Mouse (Mus musculus): ENCODE data around the gene Galk2. TPM values are rescaled to one million over a fixed set of nuclear protein-coding genes. Genes with fewer than 3 reads are reported as not detected.

Gene Galk2
- 26.0 and 28.0 TPM in 2 replicates for polyA plus RNA-seq (2016; fragmentation: Nextera tagmentation; extraction: Ambion mirVana)

DNA sequence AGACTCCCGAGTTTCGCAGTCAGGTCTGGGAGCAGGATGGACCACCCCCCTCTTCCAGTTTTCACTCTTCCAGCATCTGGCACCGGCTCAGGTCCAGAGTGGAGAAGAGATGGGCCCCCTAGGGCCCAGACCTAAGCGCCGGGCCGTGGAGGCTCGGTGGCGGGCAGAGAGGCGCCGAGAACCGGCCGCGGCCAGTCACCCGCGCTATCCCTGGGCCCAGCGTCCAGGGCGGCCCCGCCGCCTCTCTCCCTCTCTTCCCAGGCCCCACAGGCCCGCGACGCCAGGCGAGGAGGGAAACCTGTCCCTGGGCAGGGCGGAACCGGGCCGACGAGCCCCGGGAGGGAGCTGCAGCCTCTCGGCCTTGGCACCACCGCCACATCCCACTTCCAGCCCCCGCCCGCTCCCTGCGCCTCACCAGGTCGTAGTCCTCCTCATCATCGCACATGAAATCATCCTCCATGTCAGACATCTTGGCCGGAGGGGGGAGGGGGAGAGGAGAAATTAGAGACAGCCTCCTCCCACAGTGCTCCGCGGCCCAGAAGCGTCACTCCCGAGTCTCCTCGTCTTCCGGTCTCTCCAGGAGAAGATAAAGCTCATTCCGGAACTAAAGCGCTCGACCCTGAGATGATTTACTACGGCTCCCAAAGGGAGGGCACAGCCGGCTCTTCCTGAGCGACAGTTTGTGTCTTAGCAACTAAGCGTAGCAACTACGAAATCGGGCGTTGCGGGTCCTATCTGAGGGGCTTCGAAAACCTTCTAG lies at the start of gene Galk2, which contains the start of gene Cops2:
Galk2 (plus strand) TSS at position 589 of the 760 bp plus-strand sequence.
Cops2 (minus strand) TSS at position 619 of the 760 bp plus-strand sequence.
- peak; percentile 98 for ATAC-seq (ENCODE audit: low FRiP score)
- Histone ChIP-seq H3K9me3 (no peaks in the 10 kb centered on the region), H3K27ac (peak within 1 kb of the TSS; percentile 86), H3K4me1 (peaks cover 8% of the 10 kb centered on the region; the same call in 1 of the 2 replicates), H3K4me2 (peak within 1 kb of the TSS; percentile 67), H3K9ac (peak within 1 kb of the TSS; percentile 99), H3K4me3 (replicated peaks) (peak within 1 kb of the TSS; percentile 100), H3K36me3 (replicated peaks) (no peaks in the 10 kb centered on the region), H3K27me3 (no peaks in the 10 kb centered on the region)
- WGBS, result under 1% methylated on average over 47 of the region's 54 CpGs

DNA sequence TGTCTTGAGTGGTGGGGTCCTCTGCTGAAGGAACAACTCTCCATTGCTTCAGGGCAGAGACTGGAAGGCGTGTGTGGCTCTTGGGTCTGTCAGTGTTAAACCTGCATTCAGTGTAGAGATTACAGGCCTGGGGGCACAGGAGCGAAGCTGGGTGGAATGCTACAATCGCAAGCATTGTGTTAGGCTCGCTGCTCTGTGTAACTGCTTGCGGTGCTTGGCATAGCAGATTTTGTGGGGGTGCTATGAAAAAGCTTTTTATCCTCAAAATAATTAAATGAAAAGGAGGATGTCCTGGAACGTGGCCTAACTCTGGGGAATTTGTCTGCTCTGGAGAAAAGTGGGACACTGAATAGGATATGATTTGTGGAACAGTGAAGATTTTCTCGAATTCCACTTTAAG lies 49.4 kb upstream of the Galk2 start:
- H3K9me3 ChIP-seq, result no peaks in the 10 kb centered on the region
- no peaks in the 10 kb centered on the region for H3K36me3 ChIP-seq (replicated peaks)
- no peaks in the 10 kb centered on the region for H3K27me3 ChIP-seq
- ATAC-seq (ENCODE audit: low FRiP score), result no peak
- no peaks in the 10 kb centered on the region for H3K4me1 ChIP-seq
- no peak overlapping the region for H3K27ac ChIP-seq
- H3K4me3 ChIP-seq (replicated peaks), result no peak overlapping the region
- WGBS, result 61% methylated on average over 7 of the region's 7 CpGs
- H3K9ac ChIP-seq, result no peak overlapping the region
- H3K4me2 ChIP-seq, result no peak overlapping the region

DNA sequence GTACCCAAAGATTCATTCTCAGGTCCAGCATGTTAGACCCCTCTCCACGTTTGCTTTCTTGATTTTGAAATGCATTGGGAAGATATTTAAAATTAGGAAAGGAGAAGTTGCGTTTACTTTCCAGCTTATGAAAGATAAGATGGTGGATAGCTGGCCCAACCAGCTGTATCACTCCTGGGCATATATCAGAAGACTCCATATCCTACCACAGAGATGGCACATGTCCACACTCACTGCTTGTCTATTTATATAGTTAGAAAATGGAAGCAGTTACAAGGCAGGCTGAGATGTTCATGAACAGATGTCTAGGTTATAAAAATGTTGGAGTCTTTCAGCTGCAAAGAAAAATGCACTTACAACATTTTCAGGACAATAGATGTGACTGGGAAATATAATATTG lies 47.6 kb upstream of the Galk2 start:
- Histone ChIP-seq H3K9me3 (no peaks in the 10 kb centered on the region), H3K4me3 (replicated peaks) (no peak overlapping the region), H3K36me3 (replicated peaks) (no peaks in the 10 kb centered on the region), H3K27me3 (no peaks in the 10 kb centered on the region), H3K9ac (no peak overlapping the region), H3K4me1 (no peaks in the 10 kb centered on the region), H3K27ac (no peak overlapping the region), H3K4me2 (no peak overlapping the region)
- ATAC-seq (ENCODE audit: low FRiP score), result no peak
- 85% methylated on average over 2 of the region's 2 CpGs for WGBS

DNA sequence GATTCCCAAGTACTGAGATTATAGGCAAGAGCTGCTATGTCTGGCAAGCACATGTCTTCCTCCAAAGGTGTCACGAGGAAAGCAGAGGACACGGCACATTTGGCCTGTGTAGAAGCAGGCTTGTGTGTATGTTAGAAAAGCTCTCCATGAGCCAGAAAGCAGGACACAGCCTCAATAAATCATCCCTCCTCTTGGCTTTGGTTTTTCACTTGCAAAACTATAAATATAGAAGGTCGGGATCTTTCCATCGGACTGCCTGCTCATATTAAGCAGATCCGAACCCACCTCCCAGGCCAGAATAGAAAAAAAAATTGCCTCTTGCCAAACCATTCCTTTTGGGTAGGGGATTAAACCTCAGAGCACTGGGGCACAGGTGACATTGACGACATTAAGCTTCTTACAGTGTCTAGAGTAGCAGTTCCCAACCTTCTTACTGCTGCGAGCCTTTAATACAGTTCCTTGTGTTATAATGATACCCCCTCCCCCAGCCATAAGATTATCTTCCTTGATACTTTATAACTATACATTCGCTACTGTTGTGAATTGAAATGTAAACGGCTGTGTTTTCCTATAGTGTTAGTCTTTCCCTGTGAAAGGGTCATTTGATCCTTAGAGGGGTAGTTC lies 44.8 kb upstream of the Galk2 start:
- H3K4me1 ChIP-seq, result no peaks in the 10 kb centered on the region
- H3K9ac ChIP-seq, result no peak overlapping the region
- no peak overlapping the region for H3K4me2 ChIP-seq
- no peaks in the 10 kb centered on the region for H3K27me3 ChIP-seq
- no peaks in the 10 kb centered on the region for H3K9me3 ChIP-seq
- no peak overlapping the region for H3K27ac ChIP-seq
- no peak overlapping the region for H3K4me3 ChIP-seq (replicated peaks)
- H3K36me3 ChIP-seq (replicated peaks), result no peaks in the 10 kb centered on the region
- WGBS, result 76% methylated on average over 9 of the region's 9 CpGs
- no peak for ATAC-seq (ENCODE audit: low FRiP score)

DNA sequence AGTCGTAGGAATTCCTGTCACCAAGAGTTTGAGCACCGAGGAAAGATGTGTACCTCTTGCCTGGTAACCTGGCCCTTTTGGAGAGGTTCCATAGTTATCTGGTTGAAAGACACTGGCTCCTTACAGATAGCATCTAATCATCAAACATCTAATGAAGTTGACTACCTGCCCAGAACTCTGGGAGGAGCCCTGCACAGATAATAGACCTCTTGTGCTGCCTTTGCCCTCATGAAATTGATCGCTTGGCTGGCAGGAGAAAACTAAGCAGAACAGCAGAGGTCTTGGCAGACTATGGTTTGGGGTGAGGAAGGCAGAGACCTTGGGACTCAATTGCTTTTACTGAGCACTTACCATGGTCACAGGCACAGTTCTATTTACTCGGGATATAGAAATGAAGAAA lies 38.5 kb upstream of the Galk2 start:
- H3K9me3 ChIP-seq, result no peaks in the 10 kb centered on the region
- no peak overlapping the region for H3K4me3 ChIP-seq (replicated peaks)
- H3K9ac ChIP-seq, result no peak overlapping the region
- no peaks in the 10 kb centered on the region; the same call in 1 of the 2 replicates for H3K4me1 ChIP-seq
- H3K36me3 ChIP-seq (replicated peaks), result no peaks in the 10 kb centered on the region
- no peak for ATAC-seq (ENCODE audit: low FRiP score)
- H3K27me3 ChIP-seq, result no peaks in the 10 kb centered on the region
- WGBS, result 91% methylated on average over 4 of the region's 4 CpGs
- no peak overlapping the region for H3K4me2 ChIP-seq
- no peak overlapping the region for H3K27ac ChIP-seq

DNA sequence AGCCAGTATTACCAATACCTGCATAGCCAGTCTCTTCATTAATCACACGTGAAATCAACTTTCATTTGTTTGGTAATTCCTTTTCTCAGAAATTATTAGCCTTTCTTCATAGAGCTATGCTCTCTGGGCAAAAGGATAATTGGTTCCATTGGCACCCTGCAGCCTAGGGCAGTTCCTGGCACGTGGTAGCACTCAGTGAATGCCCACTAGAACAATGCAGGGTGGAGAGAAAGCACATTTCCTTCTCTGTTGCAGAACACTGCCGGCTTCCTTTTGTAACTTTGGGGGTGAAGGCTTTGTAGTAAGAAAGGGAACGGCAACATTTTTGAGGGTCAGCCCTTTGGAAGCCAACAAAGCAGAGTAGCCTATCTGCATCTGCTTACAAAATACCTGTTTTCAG lies 32.7 kb upstream of the Galk2 start:
- H3K4me2 ChIP-seq, result no peak overlapping the region
- no peaks in the 10 kb centered on the region; the same call in 1 of the 2 replicates for H3K4me1 ChIP-seq
- no peaks in the 10 kb centered on the region for H3K9me3 ChIP-seq
- ATAC-seq (ENCODE audit: low FRiP score), result no peak
- no peak overlapping the region for H3K27ac ChIP-seq
- H3K9ac ChIP-seq, result no peak overlapping the region
- 34% methylated on average over 4 of the region's 4 CpGs for WGBS
- no peaks in the 10 kb centered on the region for H3K27me3 ChIP-seq
- H3K4me3 ChIP-seq (replicated peaks), result no peak overlapping the region
- H3K36me3 ChIP-seq (replicated peaks), result peaks cover 8% of the 10 kb centered on the region

DNA sequence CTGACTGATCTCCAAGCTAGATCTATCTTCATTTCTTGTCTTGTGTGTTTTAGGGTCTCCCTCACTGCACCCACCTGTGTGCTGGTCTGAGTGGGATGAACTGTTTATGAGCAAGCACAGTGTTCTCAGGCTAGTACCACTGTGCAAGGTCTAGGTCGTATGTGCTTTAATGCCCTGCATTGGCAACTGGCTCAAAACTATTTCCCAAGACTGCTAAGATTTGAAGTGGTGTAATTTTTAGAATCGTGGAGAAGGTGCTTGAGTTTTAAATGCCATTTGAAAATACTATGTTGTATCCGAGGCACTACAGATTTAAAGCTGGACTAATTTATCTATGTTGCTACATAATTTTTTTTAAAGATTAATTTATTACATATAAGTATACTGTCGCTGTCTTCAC lies 31.0 kb upstream of the Galk2 start:
- no peak for ATAC-seq (ENCODE audit: low FRiP score)
- Histone ChIP-seq H3K9me3 (no peaks in the 10 kb centered on the region), H3K4me1 (no peaks in the 10 kb centered on the region), H3K4me3 (replicated peaks) (no peak overlapping the region), H3K36me3 (replicated peaks) (peaks cover 23% of the 10 kb centered on the region), H3K27me3 (no peaks in the 10 kb centered on the region), H3K27ac (no peak overlapping the region), H3K9ac (no peak overlapping the region), H3K4me2 (no peak overlapping the region)
- WGBS, result 90% methylated on average over 4 of the region's 4 CpGs

DNA sequence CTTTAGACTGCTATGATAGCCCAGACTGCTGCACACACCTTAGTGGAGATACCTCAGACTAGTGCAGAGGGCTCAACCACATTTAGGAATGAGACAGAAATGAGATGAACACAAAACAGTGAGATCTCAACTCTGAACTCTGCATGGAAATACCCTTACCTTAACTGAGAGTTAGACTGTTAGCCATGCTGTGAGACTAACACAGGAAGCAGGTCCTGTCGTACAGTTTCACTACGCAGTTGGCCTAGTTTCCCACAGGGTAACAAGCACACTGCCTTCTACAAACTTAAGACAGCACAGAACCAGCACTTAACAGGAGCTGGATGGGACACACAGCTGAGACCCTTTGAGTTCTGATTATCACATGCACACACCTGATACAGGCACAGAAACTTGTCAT lies 29.0 kb upstream of the Galk2 start:
- Histone ChIP-seq H3K4me3 (replicated peaks) (no peak overlapping the region), H3K9me3 (no peaks in the 10 kb centered on the region), H3K4me2 (no peak overlapping the region), H3K27ac (no peak overlapping the region), H3K36me3 (replicated peaks) (peaks cover 40% of the 10 kb centered on the region), H3K9ac (no peak overlapping the region), H3K27me3 (no peaks in the 10 kb centered on the region), H3K4me1 (no peaks in the 10 kb centered on the region)
- WGBS, result 88% methylated on average over 2 of the region's 2 CpGs
- ATAC-seq (ENCODE audit: low FRiP score), result no peak

DNA sequence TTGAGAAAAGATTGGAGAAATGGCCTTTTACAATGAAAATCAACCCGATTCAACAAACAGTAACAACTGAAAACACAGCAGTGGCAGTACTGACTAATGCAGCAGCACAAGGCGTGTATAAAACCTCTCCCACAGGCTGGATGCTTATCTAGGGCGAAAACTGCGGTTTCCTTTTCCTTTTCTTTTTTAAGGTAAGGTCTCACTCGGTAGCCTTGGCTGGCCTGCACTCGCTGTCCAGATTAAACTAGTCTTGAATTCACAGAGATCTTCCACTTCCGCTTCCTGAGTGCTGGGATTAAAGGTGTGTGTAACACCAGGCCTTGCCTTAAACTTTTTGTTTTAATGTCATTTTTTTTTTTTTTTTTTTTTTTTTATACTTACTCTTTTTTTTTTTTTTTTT lies 20.8 kb upstream of the Galk2 start:
- Histone ChIP-seq H3K9ac (no peak overlapping the region), H3K9me3 (no peaks in the 10 kb centered on the region), H3K36me3 (replicated peaks) (peaks cover 66% of the 10 kb centered on the region), H3K4me1 (no peaks in the 10 kb centered on the region), H3K27ac (no peak overlapping the region), H3K4me3 (replicated peaks) (no peak overlapping the region), H3K4me2 (no peak overlapping the region), H3K27me3 (no peaks in the 10 kb centered on the region)
- WGBS, result 95% methylated on average over 7 of the region's 7 CpGs
- ATAC-seq (ENCODE audit: low FRiP score), result no peak

DNA sequence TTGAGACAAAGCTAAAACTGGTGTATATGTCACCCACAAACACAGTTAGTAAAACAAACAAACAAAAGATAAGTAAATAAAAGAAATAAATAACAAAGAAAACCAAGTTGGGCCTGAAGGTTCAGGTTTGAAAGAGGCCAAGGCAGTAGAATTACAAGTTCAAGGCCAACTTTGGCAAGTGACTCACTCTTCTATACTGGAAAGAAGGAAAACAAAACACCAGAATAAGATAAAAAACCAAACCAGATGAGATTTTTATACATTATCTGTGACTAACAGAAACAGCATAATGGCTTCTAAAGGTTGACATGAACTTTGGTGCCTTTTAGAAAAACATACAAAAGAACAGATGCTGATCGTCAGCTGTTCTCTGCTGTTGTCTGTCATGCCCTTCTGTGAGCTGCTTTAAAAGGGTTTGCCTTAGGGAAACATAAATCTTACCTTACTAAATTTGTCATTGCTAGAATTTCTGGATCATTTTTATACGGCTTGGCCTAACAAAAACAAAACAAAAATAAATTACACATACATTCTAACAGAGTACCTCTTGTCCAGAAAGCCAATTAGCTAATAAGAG lies 20.1 kb upstream of the Galk2 start:
- no peak for ATAC-seq (ENCODE audit: low FRiP score)
- Histone ChIP-seq H3K9me3 (no peaks in the 10 kb centered on the region), H3K4me3 (replicated peaks) (no peak overlapping the region), H3K4me2 (no peak overlapping the region), H3K9ac (no peak overlapping the region), H3K4me1 (no peaks in the 10 kb centered on the region), H3K36me3 (replicated peaks) (peaks cover 64% of the 10 kb centered on the region), H3K27me3 (no peaks in the 10 kb centered on the region), H3K27ac (no peak overlapping the region)
- WGBS, result 88% methylated on average over 2 of the region's 2 CpGs

DNA sequence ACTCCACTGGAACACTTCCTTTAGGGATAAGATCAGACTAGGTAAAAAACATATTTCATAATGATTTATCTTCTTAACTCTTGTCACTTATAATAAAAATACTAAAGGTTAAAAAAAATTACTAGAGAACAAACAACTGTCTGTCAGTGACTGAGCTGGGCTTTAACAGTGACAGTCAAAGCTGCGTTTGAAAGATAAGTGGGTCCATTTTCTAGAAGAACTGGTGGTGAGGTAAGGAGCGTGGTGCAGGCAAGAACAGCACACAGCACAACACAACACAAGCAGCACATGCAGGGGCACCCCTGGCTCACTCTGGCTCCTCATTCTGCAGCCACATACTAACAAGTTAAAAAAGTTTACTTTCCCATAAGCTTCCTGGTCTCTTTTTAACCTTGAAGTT lies 7.7 kb upstream of the Galk2 start:
- H3K4me3 ChIP-seq (replicated peaks), result no peak overlapping the region
- no peak overlapping the region for H3K9ac ChIP-seq
- H3K27me3 ChIP-seq, result no peaks in the 10 kb centered on the region
- no peaks in the 10 kb centered on the region for H3K9me3 ChIP-seq
- H3K4me1 ChIP-seq, result no peaks in the 10 kb centered on the region; the same call in 1 of the 2 replicates
- no peak overlapping the region for H3K4me2 ChIP-seq
- 79% methylated on average over 2 of the region's 2 CpGs for WGBS
- ATAC-seq (ENCODE audit: low FRiP score), result no peak
- H3K27ac ChIP-seq, result no peak overlapping the region
- peaks cover 17% of the 10 kb centered on the region for H3K36me3 ChIP-seq (replicated peaks)

DNA sequence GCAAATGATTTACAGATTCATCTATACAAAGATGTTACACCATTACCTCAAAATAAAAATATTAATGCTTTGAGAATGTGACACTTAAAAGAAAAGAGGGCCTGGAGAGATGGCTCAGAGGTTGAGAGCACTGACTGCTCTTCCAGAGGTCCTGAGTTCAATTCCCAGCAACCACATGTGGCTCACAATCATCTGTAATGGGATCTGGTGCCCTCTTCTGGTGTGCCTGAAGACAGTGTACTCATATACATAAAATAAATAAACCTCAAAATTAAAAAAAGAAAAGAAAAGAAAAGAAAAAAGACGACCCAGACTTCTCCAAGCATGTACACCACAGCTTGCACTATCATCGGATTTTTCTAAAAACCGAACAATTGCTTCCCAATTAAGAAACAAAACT lies 1.2 kb upstream of the Galk2 start:
- Histone ChIP-seq H3K4me1 (peaks cover 8% of the 10 kb centered on the region; the same call in 1 of the 2 replicates), H3K9me3 (no peaks in the 10 kb centered on the region), H3K4me2 (peak overlapping the region; percentile 67), H3K27ac (no peak overlapping the region), H3K4me3 (replicated peaks) (peak overlapping the region; percentile 100), H3K9ac (peak overlapping the region; percentile 99), H3K36me3 (replicated peaks) (no peaks in the 10 kb centered on the region), H3K27me3 (no peaks in the 10 kb centered on the region)
- WGBS, result 55% methylated on average over 3 of the region's 3 CpGs
- ATAC-seq (ENCODE audit: low FRiP score), result no peak

All from forebrain, embryonic 12.5 days (tissue).